Mouse (Mus musculus) neural tube, embryonic 15.5 days (tissue): ENCODE data around the gene Klhl8. TPM values are rescaled to one million over a fixed set of nuclear protein-coding genes. Genes with fewer than 3 reads are reported as not detected.

Source experiments
- ATAC-seq: fragments of 200-750 bp; cut with Nextera tagmentation; 2 replicates; pipeline ENCODE4 v1.8.0; 2017; ENCODE audit warnings: mild to moderate bottlenecking, moderate TSS enrichment, moderate library complexity; ENCODE audit not compliant: low FRiP score
- H3K27ac ChIP-seq: fragments of 300-500 bp; sonication (generic); replicated peaks from 2 replicates; pipeline ENCODE4 v1.5.1; 2015; ENCODE audit warnings: mild to moderate bottlenecking, inconsistent platforms
- H3K27me3 ChIP-seq: fragments of 300-500 bp; sonication (generic); replicated peaks from 2 replicates; pipeline ENCODE4 v1.6.1; 2015; ENCODE audit warnings: inconsistent platforms
- H3K36me3 ChIP-seq: fragments of 300-500 bp; sonication (generic); 2 replicates; pipeline ENCODE4 v1.6.1; 2015; ENCODE audit warnings: inconsistent platforms
- H3K4me1 ChIP-seq: fragments of 300-500 bp; sonication (generic); 2 replicates; pipeline ENCODE4 v1.6.1; 2015; ENCODE audit warnings: inconsistent platforms
- H3K4me2 ChIP-seq: fragments of 300-500 bp; sonication (generic); 2 replicates; pipeline ENCODE4 v1.6.1; 2015; ENCODE audit warnings: inconsistent platforms, mild to moderate bottlenecking, moderate library complexity
- H3K4me3 ChIP-seq: fragments of 300-500 bp; sonication (generic); replicated peaks from 2 replicates; pipeline ENCODE4 v1.5.1; 2015; ENCODE audit warnings: mild to moderate bottlenecking, inconsistent platforms
- H3K9ac ChIP-seq: fragments of 300-500 bp; sonication (generic); replicated peaks from 2 replicates; pipeline ENCODE4 v1.6.1; 2015; ENCODE audit warnings: mild to moderate bottlenecking, inconsistent platforms
- H3K9me3 ChIP-seq: fragments of 300-500 bp; sonication (generic); replicated peaks from 2 replicates; pipeline ENCODE4 v1.6.1; 2016; ENCODE audit warnings: inconsistent platforms
- WGBS: fragments of 180-500 bp; shearing (Covaris S2); methylation state at CpG from one replicate; pipeline ENCODE4 v1.1.7; 2015; ENCODE audit warnings: mixed read lengths; 5-methylcytosine and 5-hydroxymethylcytosine counted together
- polyA plus RNA-seq: library from polyadenylated mRNA; unstranded; fragments of >200 nt; fragmentation: Nextera tagmentation; extraction: Ambion mirVana; gene quantifications from 2 replicates; pipeline ENCODE4 v1.2.1, GENCODE M21; 2015

Klhl8 gene
- polyA plus RNA-seq, 1 experiment from 2014 or later = 38.1 TPM

GRCm38 (mm10) chr5:103819674-103820073 is 91.4 kb downstream of the Klhl8 start:
- Histone ChIP-seq H3K4me1 (0 out of 2 replicates have a peak, but pooled peaks cover 6% of the 10 kb centered on the region), H3K9ac (no peak overlapping the region), H3K27me3 (no peaks in the 10 kb centered on the region), H3K4me2 (no peak overlapping the region), H3K27ac (no peak overlapping the region), H3K9me3 (no peaks in the 10 kb centered on the region), H3K4me3 (no peak overlapping the region), H3K36me3 (no peaks in the 10 kb centered on the region)
- ATAC-seq = no peak
- WGBS = 94% methylated on average over 1 of the region's 1 CpGs

DNA sequence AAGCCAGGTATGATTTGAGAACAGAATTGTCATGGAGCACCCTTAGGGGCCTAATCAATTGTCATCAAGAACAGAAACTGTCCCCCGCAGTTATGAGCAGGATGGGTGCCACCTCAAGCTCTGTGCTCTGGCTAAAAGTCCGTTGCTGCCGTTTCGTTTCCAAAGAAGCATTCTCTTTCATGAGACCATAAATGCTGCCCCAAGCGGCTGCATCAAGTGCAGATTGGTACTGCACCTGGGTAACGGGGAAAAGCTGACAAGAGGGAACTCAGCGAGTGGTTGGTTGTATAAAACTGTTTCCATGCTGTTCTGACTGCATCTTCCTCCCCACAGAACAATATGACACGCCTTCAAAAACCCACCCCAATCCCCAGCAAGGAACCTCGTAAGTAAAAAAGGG is 92.5 kb downstream of the Klhl8 start:
- WGBS = 60% methylated on average over 9 of the region's 9 CpGs
- H3K4me2 ChIP-seq = no peak overlapping the region
- no peak for ATAC-seq

GRCm38 (mm10) chr5:103817754-103818153 is 93.3 kb downstream of the Klhl8 start:
- 18% methylated on average over 1 of the region's 1 CpGs for WGBS

More for the DNA sequence above, 92.5 kb downstream of the Klhl8 start:
- Histone ChIP-seq H3K27me3 (no peaks in the 10 kb centered on the region), H3K4me3 (no peak overlapping the region), H3K27ac (no peak overlapping the region), H3K9ac (no peak overlapping the region), H3K36me3 (no peaks in the 10 kb centered on the region), H3K9me3 (no peaks in the 10 kb centered on the region), H3K4me1 (0 out of 2 replicates have a peak, but pooled peaks cover 6% of the 10 kb centered on the region)

DNA sequence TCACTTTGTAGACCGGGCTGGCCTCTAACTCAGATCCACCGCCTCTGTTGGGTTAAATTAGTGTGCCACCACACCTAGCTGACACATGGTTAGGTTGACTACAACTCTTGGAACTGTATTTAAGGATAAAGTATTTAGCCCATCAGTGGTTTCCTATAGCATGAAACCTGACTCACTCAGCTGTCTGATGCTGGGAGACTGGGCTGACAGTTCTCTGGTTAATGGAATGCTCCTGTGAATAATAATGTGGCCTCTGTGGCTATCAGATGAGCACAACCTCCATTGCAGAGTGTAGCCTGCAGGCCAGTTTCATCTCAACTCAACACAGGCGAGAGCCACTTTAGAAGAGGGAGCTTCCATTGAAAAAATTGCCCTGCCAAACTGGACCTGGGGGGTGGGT is 94.3 kb downstream of the Klhl8 start:
- 91% methylated on average over 3 of the region's 3 CpGs for WGBS
- Histone ChIP-seq H3K4me3 (no peak overlapping the region), H3K27me3 (no peaks in the 10 kb centered on the region), H3K4me2 (no peak overlapping the region), H3K27ac (no peak overlapping the region), H3K36me3 (no peaks in the 10 kb centered on the region), H3K9ac (no peak overlapping the region), H3K4me1 (0 out of 2 replicates have a peak, but pooled peaks cover 6% of the 10 kb centered on the region), H3K9me3 (no peaks in the 10 kb centered on the region)
- no peak for ATAC-seq

More at GRCm38 (mm10) chr5:103817754-103818153, 93.3 kb downstream of the Klhl8 start:
- Histone ChIP-seq H3K9me3 (no peaks in the 10 kb centered on the region), H3K4me2 (no peak overlapping the region), H3K4me1 (0 out of 2 replicates have a peak, but pooled peaks cover 6% of the 10 kb centered on the region), H3K36me3 (no peaks in the 10 kb centered on the region), H3K9ac (no peak overlapping the region), H3K27ac (no peak overlapping the region), H3K4me3 (no peak overlapping the region), H3K27me3 (no peaks in the 10 kb centered on the region)
- 0 out of 2 replicates have a peak, but pooled peaks have one; percentile 48 for ATAC-seq

DNA sequence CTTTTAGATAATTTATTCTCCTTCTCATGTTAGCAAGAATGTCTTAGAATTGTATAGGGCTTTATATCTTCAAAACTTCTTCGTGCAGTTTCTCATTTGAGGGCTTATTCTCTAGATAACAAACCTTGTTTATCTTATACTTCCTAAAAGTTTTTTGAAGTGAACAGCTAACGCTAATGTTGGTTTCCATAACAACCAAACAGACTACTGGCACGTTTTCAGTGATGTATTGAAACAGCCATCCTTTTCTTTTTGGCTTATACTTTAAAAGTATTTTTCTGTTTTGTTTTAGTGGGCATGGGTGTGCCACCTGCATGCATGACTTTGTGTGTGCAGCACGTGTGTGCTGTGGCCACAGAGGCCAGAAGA is 95.8 kb downstream of the Klhl8 start:
- Histone ChIP-seq H3K4me1 (0 out of 2 replicates have a peak, but pooled peaks cover 6% of the 10 kb centered on the region), H3K9me3 (no peaks in the 10 kb centered on the region), H3K9ac (no peak overlapping the region), H3K4me3 (no peak overlapping the region), H3K27me3 (no peaks in the 10 kb centered on the region), H3K36me3 (no peaks in the 10 kb centered on the region), H3K4me2 (no peak overlapping the region), H3K27ac (no peak overlapping the region)
- no peak for ATAC-seq
- WGBS = 59% methylated on average over 4 of the region's 4 CpGs

- H3K4me2 ChIP-seq = no peak overlapping the region
- H3K36me3 ChIP-seq = no peaks in the 10 kb centered on the region
- 63% methylated on average over 16 of the region's 16 CpGs for WGBS
- no peaks in the 10 kb centered on the region for H3K27me3 ChIP-seq
- H3K4me1 ChIP-seq = 0 out of 2 replicates have a peak, but pooled peaks cover 6% of the 10 kb centered on the region
- H3K9ac ChIP-seq = no peak overlapping the region
- ATAC-seq = no peak
- no peak overlapping the region for H3K4me3 ChIP-seq
- no peak overlapping the region for H3K27ac ChIP-seq
- H3K9me3 ChIP-seq = no peaks in the 10 kb centered on the region
Measured at GRCm38 (mm10) chr5:103814551-103815248, 96.4 kb downstream of the Klhl8 start.

DNA sequence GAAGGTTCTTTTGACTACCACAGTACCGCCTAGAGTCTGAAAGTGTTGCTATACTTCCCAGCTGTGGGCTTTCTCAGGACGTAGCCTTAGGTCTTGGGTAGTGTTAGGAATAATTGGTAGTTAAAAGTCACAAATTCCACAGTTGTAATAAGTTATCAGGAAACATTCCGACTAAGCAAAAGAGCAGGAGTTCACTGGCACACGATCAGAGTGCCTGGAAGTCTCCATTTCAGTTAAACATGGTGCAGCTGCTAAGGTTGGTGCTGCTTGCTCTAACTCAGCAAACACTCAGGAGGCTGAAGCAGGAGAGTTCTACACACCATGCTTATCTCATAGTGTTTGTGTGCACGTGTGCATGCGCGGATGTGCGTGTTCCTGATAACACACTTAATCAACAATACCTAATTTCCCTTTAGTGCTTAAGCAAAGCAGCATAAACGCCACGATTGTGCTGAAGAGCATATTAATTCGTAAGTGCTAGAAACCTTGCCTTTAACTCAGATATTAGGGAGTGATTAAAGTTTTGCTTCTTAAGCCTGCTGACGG is 97.0 kb downstream of the Klhl8 start:
- no peaks in the 10 kb centered on the region for H3K27me3 ChIP-seq
- H3K36me3 ChIP-seq = no peaks in the 10 kb centered on the region
- H3K4me1 ChIP-seq = 0 out of 2 replicates have a peak, but pooled peaks cover 6% of the 10 kb centered on the region
- H3K4me3 ChIP-seq = no peak overlapping the region
- no peak overlapping the region for H3K27ac ChIP-seq
- no peak overlapping the region for H3K9ac ChIP-seq
- H3K4me2 ChIP-seq = no peak overlapping the region
- 91% methylated on average over 12 of the region's 12 CpGs for WGBS
- H3K9me3 ChIP-seq = no peaks in the 10 kb centered on the region
- no peak for ATAC-seq

GRCm38 (mm10) chr5:103813291-103813690 is 97.8 kb downstream of the Klhl8 start:
- Histone ChIP-seq H3K4me2 (no peak overlapping the region), H3K4me3 (no peak overlapping the region)

More at GRCm38 (mm10) chr5:103813291-103813690, 97.8 kb downstream of the Klhl8 start:
- no peaks in the 10 kb centered on the region for H3K36me3 ChIP-seq
- no peaks in the 10 kb centered on the region for H3K27me3 ChIP-seq
- no peak overlapping the region for H3K9ac ChIP-seq
- no peaks in the 10 kb centered on the region for H3K9me3 ChIP-seq
- WGBS = 69% methylated on average over 5 of the region's 5 CpGs
- no peak for ATAC-seq
- 0 out of 2 replicates have a peak, but pooled peaks cover 4% of the 10 kb centered on the region for H3K4me1 ChIP-seq
- no peak overlapping the region for H3K27ac ChIP-seq

Other genes starting within 250 kb of the Klhl8 start
- gene Aff1, start 218.9 kb downstream of the Klhl8 start, polyA plus RNA-seq = 1.7 and 5.8 TPM in 2 replicates
- 0.95 TPM in 1 of 2 replicates, not detected in the other for gene Hsd17b13, start 66.2 kb upstream of the Klhl8 start, polyA plus RNA-seq
- 4.3 TPM in 2 replicates for gene Hsd17b11, start 110.7 kb upstream of the Klhl8 start, polyA plus RNA-seq
- 73.0 and 73.2 TPM in 2 replicates for gene Nudt9, start 135.0 kb upstream of the Klhl8 start, polyA plus RNA-seq
- gene Gm17660, start 166.3 kb upstream of the Klhl8 start, polyA plus RNA-seq = not detected in 2 replicates
- gene Sparcl1, start 202.5 kb upstream of the Klhl8 start, polyA plus RNA-seq = 479 and 515 TPM in 2 replicates